Mouse (Mus musculus) erythroid progenitor cell, adult 5-6 weeks (primary cell): ENCODE measurements around the gene Tex33. TPM values are rescaled to one million over a fixed set of nuclear protein-coding genes. Genes with fewer than 3 reads are reported as not detected.
"Not testable (repeated sequence)": the region's sequence is repeated elsewhere in the genome, so short reads cannot be mapped to it uniquely, and the experiment has no call there.

ENCODE experiments used
- ATAC-seq: replicated peaks from 2 replicates; pipeline ENCODE4 v1.8.0; 2016; ENCODE audit warnings: moderate number of reproducible peaks, mild to moderate bottlenecking, moderate TSS enrichment, inconsistent platforms; ENCODE audit not compliant: poor library complexity, low FRiP score, severe bottlenecking
- total RNA-seq, 2 experiments: library from RNA; stranded (forward) in 1 of 2; stranded (reverse) in 1 of 2; fragments of 150-400 nt in 1 of 2; fragments of 186-747, 209-891 nt in 1 of 2; gene quantifications; 2 replicates each; pipeline versions ENCODE4 v1.2.3 to v1.2.4; 2015 to 2017; ENCODE audit warnings: low replicate concordance in 2 of 2

The Tex33 gene
- total RNA-seq, 2 experiments from 2014 or later = not detected

DNA sequence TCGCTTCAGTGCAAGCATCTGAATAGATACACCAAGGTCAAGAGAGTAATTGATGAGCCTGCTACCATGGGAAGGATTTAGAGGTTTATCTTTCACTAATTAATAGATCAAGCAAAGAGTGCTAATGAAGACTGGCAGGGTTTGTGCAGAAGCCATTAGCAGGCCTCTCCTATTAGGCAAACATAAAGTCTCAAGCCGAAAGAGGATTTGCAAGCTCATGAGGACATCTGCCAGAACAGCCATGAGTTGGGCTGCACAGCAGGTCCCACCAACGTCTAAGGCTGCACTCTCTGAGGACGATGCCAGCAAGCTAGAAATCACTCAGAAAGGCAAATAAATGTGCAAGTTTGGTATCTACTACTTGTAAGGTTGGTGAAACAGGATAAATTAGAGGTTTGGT is 15.0 kb downstream of the Tex33 start:
- no peak for ATAC-seq

DNA sequence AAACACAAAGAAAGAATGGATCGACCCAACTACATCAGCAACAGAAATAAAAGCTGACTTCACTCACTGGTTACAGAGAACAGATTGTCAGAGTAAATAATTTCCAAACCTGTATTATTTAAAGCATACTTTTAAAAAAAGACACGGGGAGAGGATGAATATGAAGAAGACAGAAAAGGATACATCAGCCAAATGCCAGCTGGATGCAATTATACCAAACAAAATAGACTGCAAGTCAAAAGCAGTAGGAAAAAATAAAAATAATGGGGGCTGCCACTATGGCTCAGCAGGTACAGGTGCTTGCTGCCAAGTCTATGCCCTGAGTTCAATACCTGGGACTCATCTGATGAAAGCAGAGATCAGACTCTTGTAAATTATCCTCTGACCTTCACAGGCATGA is 15.5 kb downstream of the Tex33 start:
- ATAC-seq = no peak

DNA sequence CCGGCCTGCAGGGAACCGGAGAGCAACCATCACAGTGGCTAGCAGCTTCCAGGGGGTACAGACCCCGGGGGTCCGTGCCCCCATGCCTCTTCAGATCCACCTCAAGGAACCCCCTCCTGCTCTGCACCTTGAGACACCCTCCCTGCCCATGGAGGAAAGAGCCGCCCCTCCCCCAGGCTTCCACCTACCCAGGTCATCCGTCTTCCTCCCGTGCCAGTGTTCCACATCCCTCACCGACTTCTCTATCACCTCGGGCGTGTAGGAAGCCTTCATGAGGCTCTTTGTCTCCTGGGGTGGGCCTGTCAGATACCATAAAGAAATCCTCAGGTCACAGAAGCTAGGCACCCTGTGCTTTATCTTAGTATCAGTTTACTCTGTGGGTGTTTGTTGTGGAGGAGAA is 17.2 kb downstream of the Tex33 start:
- no peak; the same call in 1 of the 2 replicates for ATAC-seq

DNA sequence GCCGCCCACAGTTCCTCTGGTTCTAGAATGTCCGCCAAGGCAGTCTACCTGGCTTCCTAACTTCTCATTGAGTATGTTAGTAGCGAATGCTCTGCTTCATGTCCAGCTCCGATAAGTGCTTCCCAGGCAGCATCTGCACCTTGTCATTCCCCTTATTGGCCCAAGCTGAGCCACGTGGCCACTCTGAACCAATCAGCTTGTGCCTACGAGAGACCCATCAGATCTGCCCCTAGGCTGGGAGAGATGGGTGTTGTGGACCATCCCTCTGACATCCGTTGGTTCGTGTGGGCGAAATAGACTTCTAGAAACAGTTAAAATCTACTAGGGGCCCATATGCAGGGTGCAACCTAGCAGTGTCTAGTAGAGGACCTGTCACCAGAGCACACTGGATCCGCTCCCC is 17.9 kb downstream of the Tex33 start:
- no peak for ATAC-seq

DNA sequence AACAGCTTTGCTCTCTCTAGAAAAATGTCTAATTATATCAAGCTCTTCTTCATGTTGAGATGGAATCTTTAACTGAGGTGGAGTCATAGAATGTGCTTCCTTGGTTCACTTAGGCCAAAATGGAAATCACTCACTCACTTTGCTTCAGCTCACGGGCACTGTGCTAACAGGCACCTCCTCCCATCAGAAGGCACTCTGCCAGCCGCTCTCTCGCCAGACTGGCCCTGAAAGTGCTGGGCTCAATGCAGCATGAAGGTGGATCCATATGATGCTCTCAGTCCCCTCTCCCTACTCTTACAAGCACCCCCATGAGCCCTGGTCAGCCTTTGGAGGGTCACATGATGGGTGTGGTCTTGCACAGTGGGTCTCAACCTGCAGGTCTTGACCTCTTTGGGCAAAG is 21.5 kb downstream of the Tex33 start:
- no peak for ATAC-seq

DNA sequence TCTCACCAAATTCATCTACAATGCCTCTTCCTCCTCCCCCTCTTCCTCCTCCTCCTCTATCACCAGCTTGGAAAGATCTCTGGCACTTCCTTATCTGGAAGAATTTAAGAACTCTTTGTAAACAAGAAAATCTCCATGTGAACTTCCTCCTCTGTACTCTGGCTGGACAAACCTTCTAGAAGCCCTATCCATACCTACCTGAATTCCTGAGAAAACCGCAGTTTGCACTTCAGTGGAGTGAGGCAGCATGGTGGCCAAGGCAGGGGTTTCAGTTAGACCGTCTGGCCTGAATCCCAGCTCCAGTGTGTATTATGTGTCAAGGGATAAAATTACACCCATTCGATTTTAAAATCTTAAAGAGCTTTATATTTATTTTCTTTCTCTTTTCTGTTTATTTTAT is 22.9 kb downstream of the Tex33 start:
- no peak for ATAC-seq

DNA sequence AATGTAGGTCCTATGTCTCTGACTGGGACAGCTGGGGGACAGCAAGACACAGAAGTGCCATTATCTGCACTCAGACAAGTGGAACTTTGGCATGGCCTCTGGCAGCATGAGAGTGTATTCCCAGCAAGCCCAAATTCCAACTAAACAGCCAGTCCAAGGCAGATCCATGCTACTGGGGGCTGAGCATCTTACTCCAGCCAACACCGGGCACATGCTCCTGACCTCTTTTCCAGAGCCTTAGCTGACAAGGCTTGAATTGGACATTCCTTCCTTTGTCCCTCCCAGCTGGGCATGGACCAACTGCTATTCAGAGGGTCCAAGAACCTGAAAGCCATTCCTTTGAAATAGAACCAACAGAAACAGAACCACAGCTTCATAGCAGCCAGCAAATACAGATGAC is 26.1 kb downstream of the Tex33 start:
- ATAC-seq = no peak

DNA sequence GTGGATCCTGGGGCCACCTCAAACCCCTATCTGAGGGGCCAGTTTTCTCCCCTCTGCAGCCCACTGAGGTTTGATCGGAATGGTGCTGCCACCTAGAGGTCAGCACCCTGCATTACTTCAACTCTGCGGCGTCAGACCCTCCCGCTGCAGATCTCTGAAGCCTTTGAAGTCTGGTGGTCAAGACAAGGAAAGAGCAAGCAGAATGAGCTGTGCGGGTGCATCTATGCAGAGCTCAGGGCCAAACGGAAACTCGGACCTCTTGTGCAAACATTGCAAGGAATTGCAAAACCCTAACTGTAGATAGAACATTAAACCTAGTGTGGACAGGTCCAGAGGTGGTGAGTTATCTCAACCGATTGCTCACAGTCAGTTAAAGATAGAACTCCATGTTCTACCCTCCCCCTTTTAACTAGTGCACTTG is 26.8 kb downstream of the Tex33 start:
- ATAC-seq = peak; percentile 59; the same call in 1 of the 2 replicates

DNA sequence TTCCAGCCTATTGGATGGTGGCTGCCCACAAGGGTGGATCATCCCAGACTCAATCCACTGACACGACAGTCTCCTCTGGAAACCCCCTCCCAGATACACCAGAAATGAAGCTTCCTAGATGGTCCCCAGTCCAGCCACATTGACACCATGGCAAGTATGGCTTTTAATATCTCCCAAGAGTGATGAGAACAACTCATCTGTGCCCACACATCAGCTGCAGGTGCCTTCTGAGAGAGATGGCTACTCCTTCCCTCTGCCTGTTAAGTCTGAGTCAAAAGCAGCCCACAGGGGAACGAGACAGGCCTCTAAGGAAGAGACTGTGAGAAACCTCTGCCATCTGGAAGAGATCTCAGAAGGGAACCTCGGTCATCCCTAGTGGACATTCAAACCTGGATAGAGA is 27.9 kb downstream of the Tex33 start:
- ATAC-seq = no peak

DNA sequence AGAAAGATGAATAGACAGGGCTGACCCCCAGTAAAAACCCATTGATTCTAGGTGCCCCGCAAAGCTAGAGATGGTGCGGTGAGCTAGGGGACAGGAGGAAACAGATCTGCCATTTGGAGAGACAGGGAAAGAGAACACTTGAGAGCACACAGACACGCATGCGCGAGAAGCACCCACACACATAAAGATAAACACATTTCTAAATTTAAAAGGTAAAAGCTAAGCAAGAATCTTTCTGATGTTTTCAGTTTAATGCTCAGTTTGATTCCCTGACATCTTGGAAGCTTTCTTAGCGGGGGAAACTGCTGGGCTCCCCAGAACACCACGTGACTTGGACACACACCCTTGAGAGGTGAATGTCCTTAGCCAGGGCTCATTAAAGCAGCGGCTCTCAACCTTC is 28.8 kb downstream of the Tex33 start:
- ATAC-seq = no peak

DNA sequence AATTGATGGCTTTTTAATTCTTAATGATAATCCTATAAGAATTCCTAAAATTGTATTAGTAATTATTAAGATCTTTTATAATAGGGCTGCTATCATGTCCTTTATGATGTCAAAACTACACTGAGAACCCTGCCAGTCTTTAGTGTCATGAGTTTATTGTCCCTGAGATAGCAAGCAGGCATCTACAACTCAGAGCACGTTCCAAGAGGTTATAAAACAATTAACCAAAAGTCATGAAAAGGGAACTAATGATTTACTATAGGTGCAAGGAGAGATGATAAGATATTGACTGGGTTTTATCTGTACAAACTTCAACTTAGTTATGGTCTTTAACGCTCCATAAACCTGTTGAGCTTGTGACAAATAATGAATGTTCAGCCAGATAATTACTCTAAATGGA is 29.8 kb downstream of the Tex33 start:
- no peak for ATAC-seq

DNA sequence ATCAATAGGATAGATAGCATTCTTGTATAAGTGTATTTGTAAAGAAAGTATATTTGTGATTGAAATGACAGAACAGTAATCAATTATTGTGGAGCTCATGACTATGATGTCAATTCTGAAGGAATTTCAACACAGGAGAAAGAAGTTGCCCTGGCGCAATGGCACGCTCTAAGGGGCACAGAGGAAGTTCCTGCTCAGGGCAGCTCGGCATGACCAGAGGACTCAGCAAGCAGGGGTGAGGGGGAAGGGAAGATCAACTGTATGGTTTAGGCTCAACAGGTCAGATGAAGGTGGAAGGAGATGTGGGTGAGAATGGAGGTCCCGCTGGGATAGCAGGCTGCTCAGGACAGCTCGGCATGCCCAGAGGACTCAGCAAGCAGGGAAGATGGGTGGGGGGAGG is 40.2 kb downstream of the Tex33 start:
- no peak for ATAC-seq

DNA sequence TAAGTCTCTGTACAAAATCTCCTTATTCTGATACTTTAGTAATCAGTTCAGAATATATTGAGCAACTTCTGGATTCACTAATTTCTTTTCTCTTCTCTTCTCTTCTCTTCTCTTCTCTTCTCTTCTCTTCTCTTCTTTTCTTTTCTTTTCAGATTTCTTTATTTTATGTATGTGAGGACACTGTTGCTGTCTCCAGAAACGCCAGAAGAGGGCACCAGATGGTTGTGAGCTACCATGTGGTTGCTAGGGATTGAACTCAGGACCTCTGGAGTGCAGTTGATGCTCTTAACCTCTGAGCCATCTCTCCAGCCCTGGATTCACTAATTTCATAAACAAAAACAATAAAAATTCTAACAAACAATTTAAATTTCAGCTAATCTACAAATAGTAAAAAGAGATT is 40.8 kb downstream of the Tex33 start:
- no peak for ATAC-seq

DNA sequence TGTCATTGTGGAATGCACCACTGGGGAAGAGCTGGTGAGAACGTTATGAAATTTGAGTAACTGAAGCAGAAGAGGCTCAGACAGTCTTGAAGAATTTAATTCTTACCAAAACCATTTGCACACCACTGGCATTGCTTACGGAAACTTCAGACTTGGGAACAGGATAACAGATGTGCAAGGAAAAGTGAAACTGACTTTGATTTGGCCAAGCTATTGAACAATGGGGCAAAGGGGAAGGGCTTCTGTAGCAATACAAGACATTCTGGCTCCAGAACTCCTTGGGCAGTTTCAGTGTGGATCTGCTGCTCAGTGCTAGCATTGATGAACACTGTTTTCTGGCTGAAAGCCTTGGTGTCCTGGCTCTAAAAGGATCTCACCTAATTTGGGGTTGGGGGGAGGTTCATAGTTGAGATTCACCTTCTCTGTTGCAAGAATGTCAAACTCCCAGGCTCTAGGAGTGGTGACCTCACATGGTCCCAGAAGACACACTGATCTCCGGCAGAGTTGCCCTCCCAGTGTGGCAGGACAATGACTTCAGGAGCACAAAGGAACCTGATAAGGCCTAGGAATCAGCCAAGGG is 44.0 kb downstream of the Tex33 start:
- ATAC-seq = no peak

DNA sequence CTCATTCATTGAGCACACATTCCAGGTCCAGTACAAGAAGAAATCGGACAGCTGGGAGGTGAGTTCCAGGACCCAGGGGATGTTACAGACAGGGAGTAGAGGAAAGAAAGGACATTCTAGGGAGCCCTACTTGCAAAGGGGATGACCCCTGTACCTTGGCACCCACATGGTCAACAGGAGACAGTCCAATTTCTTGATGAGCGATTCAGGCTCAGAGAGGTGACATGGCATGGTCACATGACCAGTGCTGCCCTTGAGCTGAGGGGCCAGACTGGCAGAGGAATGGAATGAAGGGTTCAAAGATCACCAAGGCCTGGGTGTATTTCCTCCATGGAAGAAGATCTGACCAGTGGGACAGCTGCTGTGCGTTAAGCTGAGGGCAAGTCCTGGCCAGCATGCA is 51.1 kb downstream of the Tex33 start:
- ATAC-seq = no peak

DNA sequence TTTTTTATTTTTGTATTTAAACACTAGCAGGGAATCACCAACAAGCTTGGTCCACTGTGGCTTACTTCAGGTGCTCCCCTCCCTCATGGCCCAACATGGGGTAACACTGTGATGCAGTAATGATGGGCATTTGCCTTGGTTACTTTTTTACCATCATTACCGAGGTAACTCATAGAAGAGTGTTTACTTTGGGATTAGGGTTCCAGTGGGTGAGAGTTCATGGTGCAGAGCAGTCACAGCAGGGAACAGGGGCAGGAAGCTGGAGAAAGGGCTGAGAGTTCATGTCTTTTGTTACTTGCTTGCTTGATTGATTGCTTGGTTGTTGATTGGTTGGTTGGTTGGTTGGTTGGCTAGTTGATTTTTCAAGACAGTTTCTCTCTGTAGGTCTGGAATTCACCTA is 52.0 kb downstream of the Tex33 start:
- no peak for ATAC-seq

DNA sequence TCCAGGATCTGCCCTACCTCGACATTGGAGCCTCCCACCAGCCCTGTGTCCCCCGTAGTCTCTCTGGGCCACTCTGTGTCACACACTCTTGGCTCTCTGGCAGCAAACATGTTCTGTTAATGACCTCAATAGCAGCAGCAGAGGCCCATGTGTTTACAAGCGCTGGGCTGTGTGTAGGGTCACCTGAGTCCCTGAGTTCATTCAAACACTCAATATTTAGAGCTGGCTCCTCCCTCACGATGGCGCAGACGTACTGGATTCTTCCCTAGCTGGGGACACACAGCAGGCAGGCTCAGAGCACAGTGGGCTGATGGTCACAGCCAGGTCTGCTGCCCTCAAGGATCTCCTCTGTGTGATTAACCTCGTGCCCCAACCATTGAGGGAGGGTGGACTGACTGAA is 54.8 kb downstream of the Tex33 start:
- not testable (repeated sequence) for ATAC-seq

DNA sequence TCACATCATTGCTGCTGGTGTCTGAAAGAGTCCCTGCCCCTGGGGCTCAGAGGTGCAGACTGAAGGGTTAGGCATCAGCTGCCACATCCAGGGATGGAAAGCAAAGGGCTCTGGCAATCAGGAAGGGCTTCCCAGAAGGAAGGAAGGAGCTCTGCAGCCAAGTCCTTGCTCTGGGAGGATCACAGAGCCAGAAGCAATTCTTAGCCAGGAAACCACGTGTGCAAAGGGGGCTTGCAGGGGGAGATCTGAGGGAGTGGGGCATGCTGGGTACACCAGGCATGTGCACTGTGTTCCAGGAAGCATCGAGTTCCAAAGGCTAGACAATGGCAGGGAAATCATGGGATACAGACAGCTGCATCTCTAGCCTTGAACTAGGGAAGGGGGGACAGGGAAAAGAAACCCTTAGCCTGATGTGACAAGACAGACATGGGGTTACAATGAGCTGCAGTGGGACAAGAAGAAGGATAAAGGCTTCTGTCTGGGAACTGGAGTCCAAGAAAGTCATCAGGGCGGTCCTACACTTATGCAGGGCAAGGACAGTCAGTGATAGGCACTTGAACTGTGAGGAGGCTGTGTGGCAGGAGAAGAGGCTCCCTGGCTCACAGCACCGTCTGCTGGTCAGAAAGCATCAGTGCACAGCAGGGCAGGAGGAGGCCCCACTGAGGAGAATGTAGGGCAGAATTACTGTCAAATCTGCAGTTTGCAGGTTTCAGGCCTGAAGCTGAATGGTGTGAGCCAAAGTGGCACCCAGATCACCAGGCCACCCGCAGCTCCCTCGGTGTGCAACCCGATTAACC is 55.9 kb downstream of the Tex33 start:
- 0 out of 2 replicates have a peak, but pooled peaks have one; percentile 41 for ATAC-seq

DNA sequence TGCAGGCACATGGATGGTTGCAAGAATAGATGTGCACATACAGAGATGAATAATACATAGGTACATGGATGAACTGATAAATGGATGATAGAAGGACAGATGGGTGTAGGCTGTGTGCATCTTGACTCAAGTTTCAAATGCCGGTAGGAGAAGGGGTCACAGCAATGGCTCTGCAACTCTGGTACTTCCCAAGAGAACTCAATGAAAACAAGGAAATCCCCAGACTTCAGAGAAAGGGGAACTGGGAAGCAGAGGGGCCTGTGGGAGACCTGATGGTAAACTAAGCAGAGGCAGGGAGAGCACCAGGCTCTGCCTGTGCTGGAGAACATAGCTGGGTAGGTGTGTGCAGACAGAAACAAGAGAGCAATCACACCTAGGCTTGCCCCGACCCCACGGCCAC is 61.3 kb downstream of the Tex33 start:
- ATAC-seq = no peak

DNA sequence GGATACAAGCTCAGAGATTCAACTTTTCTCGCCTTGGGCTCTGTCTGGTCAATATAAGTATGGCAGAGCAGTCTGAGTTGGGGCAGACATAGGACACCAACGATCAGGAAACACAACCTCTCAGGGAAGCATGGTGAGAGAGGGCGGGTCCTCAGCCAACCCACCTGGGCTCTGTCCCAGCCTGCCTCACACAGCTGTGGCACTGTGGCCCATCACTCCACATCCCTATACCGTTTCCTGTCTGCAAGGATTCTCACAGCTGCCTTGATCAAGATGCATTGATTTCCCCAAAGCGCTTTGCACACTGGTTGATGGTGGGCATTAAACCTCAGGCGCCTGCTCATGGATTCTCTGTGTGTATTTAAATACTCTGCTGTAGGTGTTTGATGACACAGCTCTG is 62.7 kb downstream of the Tex33 start:
- ATAC-seq = no peak

DNA sequence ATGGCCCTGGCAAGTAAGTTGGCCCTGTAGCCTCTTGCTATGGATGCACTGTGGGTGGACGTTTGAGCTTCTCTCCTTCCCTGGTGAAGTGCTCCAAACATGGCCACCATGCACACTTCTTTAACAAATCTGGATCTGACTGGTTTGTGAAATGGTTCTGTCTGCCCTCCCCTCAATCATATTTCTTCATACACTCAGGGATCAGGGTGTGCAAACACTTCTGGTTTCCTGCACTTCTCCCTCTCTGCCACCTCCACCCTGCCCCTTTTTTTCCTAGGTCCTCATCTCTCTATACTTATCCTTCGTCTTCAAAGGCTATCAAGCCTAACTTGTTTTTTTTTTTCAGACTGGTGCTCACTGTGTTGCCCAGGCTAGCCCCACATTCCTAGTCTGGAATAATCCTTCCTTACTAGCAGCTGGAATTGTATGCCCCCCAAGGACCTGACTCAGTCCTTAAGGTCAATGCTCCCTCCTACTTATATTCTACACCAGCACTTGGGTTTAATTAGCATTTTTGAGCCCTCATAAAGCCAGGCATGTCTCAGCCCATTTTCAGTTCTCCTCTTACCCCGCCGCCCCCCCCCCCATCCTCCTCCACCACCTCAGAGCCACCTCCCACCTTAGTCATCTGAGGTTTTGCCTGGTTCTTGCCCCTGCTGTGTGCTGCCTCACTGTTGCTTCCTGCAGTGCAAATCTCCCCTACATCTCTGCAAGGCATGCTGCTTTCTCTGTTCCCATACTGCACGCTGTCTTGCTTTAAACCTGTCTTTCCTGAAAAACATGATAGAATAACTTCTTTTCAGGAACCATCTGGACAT is 64.0 kb downstream of the Tex33 start:
- no peak for ATAC-seq
